Mouse (Mus musculus) ovary, postnatal 14 days (tissue): ENCODE results near the gene Fam72a.

Experiments
- DNase-seq: peaks from one replicate; pipeline ENCODE4 v3.0.0; 2022; ENCODE audit warnings: low spot score

The Fam72a gene

DNA sequence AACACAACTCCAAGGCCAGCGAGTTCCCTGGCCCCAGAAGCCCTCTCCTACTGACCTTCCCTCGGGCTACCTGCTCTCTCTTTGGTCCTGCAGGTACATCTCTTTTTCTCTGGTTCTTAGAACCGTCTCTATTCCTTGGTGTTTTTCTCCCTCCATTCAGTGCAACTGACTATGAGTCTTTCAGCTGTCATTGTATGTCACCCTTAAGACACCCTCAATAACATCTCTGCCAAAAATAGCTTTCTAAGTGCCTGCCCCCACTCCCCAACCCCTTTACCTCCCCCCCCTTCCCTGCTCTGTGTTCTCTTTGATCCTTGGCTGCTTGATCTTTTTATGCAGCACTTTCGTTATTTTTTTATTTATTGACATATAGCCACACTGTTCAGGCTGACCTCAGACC, 52.7 kb downstream of the Fam72a start:
- no peak for DNase-seq

DNA sequence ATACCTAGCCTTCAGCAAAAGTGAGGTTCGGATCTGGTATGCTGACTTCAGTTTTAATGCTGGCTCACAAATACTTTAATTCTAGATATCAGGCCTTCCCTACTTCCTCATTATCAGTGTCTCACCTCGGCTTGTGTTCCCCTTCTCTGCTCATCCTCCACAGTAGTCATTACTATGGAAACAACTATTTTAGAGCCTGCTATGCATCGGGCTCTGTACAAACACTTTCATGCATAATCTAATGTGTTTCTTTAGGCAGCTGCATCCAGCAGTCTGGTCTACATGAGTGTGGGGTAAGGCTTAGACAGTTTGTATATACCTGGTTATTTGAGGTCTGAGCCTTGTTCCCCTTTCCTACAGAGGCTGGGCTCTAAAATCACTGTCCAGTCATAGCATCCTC, 55.9 kb downstream of the Fam72a start:
- DNase-seq = no peak

DNA sequence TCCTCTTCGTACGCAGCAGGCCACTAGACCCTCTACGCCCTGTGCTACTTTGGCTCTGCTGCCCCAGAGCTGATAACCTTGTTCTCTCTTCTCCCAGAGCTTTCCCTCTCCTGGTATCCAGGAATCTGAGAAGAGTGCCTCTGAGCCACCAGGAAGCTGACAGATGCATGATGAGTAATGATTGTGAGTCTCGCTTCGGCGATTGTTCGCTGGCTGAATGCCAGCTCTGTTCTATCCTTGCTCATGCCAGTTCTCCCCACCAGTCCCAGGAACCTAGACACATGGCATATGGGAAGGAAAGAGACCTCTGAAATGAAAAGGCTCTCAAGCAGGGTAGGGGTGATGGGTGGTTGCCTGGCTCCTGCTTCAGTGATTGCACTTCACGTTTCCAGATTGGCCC, 59.1 kb downstream of the Fam72a start:
- no peak for DNase-seq
